Mouse (Mus musculus) heart, embryonic 14.5 days (tissue): ENCODE results near the gene Atcay. TPM values are rescaled to one million over a fixed set of nuclear protein-coding genes. Genes with fewer than 3 reads are reported as not detected.
"Not testable (repeated sequence)": the region's sequence is repeated elsewhere in the genome, so short reads cannot be mapped to it uniquely, and the experiment has no call there.

Experiments used
- ATAC-seq: fragments of 200-750 bp; cut with Nextera tagmentation; 2 replicates; pipeline ENCODE4 v1.8.0; 2017; ENCODE audit warnings: low read depth, moderate TSS enrichment; ENCODE audit not compliant: insufficient number of reproducible peaks, insufficient read depth, low FRiP score
- H3K27ac ChIP-seq, 2 experiments: fragments of 200-500 bp in 1 of 2; fragments of 300-500 bp in 1 of 2; sonication (generic) in 1 of 2; replicated peaks in 1 of 2; 2 replicates each; pipeline ENCODE4 v1.5.1; 2012 to 2014; ENCODE audit warnings: low read depth in 2 of 2, low read length in 2 of 2, control low read depth in 1 of 2, mild to moderate bottlenecking in 1 of 2, mixed read lengths in 1 of 2; ENCODE audit not compliant: control insufficient read depth in 1 of 2, insufficient read depth in 1 of 2
- H3K27me3 ChIP-seq: fragments of 300-500 bp; sonication (generic); 2 replicates; pipeline ENCODE4 v1.6.1; 2014; ENCODE audit warnings: mild to moderate bottlenecking, low read length, control low read depth; ENCODE audit not compliant: control insufficient read depth, insufficient read depth
- H3K36me3 ChIP-seq: fragments of 300-500 bp; sonication (generic); 2 replicates; pipeline ENCODE4 v1.6.1; 2014; ENCODE audit warnings: mild to moderate bottlenecking, control low read depth, low read length, mixed read lengths; ENCODE audit not compliant: control insufficient read depth, insufficient read depth
- H3K4me1 ChIP-seq, 2 experiments: fragments of 200-500 bp in 1 of 2; fragments of 300-500 bp in 1 of 2; sonication (generic) in 1 of 2; 2 replicates each; pipeline ENCODE4 v1.6.1; 2012 to 2014; ENCODE audit warnings: low read length in 2 of 2, control low read depth in 1 of 2, mixed read lengths in 1 of 2; ENCODE audit not compliant: control insufficient read depth in 2 of 2, insufficient read depth in 2 of 2
- H3K4me2 ChIP-seq: fragments of 300-500 bp; sonication (generic); 2 replicates; pipeline ENCODE4 v1.6.1; 2014; ENCODE audit warnings: mild to moderate bottlenecking, low read length
- H3K4me3 ChIP-seq, 2 experiments: fragments of 200-500 bp in 1 of 2; fragments of 300-500 bp in 1 of 2; sonication (generic) in 1 of 2; 2 replicates each; pipeline ENCODE4 v1.5.1; 2012 to 2014; ENCODE audit warnings: low read length in 2 of 2, mild to moderate bottlenecking in 2 of 2, control low read depth in 1 of 2, low read depth in 1 of 2, moderate library complexity in 1 of 2; ENCODE audit not compliant: control insufficient read depth in 1 of 2, insufficient read depth in 1 of 2
- H3K9ac ChIP-seq: fragments of 300-500 bp; sonication (generic); 2 replicates; pipeline ENCODE4 v1.6.1; 2014; ENCODE audit warnings: mild to moderate bottlenecking, low read length
- H3K9me3 ChIP-seq: fragments of 300-500 bp; sonication (generic); 2 replicates; pipeline ENCODE4 v1.6.1; 2016; ENCODE audit warnings: low read length, control low read depth; ENCODE audit not compliant: control insufficient read depth
- WGBS: fragments of 180-500 bp; shearing (Covaris S2); extraction: QIAGEN DNeasy Blood & Tissue Kit; methylation state at CpG from one replicate; pipeline ENCODE4 v1.1.7; 2014; 5-methylcytosine and 5-hydroxymethylcytosine counted together
- polyA plus RNA-seq: library from polyadenylated mRNA; unstranded; fragments of >200 nt; fragmentation: Nextera tagmentation; extraction: Ambion mirVana; gene quantifications from 2 replicates; pipeline ENCODE4 v1.2.1, GENCODE M21; 2014

The Atcay gene
- polyA plus RNA-seq, 1 experiment from 2014 or later, result 0.80 TPM

DNA sequence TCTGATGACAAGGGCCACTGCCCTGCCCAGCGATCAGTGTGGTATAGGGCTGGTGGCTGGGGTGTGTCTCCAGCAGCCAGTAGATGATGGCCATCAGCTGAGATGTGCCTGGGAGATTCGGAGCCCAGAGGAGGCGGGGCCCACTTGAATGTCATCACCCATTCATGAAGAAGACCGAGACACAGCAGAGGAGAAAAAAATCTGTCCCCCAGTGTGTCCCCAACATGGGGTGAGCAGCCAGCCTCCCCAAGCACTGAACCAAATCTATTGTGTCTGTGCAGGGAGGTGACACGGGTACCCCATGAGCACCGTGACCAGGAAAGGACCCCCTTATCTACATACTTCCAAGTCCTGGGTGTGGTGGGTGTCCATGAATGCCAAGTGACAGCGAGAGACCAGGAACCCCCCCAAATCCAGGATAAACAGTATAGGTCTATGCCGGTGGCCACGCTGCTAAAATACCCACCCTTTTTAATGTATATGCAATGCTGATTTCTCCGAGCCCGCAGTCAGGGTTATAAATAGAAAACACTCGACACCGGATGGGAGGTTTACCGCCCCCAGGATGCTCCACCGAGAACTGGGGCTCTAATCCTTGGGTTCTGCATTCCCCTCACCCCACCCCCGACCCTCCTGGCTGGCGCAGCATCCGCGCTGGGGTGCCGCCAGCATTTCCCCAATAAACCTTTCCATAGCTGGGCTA is 747 bp downstream of the Atcay start:
- Histone ChIP-seq H3K9me3 (no peaks in the 10 kb centered on the region), H3K4me1 (peaks cover 12 to 23% of the 10 kb centered on the region in 2 experiments), H3K27ac (no peak overlapping the region), H3K4me2 (peak overlapping the region; percentile 63), H3K27me3 (peaks cover 18% of the 10 kb centered on the region), H3K36me3 (no peaks in the 10 kb centered on the region), H3K9ac (peak overlapping the region; percentile 31; the same call in 1 of the 2 replicates), H3K4me3 (peak overlapping the region; percentile 19 to 23)
- no peak for ATAC-seq
- WGBS, result 9% methylated on average over 20 of the region's 20 CpGs

GRCm38 (mm10) chr10:81223731-81224130 is 6.9 kb downstream of the Atcay start:
- not testable (repeated sequence) for H3K9ac ChIP-seq, H3K4me1 ChIP-seq, H3K27ac ChIP-seq, H3K27me3 ChIP-seq, H3K9me3 ChIP-seq, H3K36me3 ChIP-seq, H3K4me3 ChIP-seq, H3K4me2 ChIP-seq, ATAC-seq
- WGBS, result 49% methylated on average over 2 of the region's 2 CpGs

DNA sequence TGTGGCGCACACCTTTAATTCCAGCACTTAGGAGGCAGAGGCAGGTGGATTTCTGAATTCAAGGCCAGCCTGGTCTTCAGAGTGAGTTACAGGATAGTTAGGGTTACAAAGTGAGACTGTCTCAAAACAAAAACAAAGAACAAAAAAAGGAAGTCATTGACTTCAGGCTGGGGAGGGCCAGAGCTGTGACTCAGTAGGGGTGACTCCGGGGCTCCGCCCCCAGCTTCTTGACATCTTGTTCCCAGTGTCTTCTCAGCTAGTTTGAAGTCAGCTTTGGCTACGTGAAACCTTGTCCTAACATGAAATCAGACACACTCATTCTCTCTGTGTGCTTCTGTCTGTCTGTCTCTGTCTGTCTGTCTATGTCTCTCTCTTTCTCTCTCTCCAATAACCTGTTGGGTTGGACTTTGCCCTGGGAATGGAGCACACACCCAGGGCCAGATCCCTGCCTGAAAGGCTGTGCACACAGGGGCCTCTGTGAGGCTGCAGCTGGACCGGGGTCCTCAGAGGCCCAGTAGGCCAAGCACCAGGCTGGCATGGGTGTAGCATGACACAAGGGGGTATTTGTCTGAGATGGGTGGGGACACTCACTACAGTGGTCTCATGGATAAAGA is 9.1 kb downstream of the Atcay start:
- H3K9ac ChIP-seq, result no peak overlapping the region
- H3K9me3 ChIP-seq, result no peaks in the 10 kb centered on the region
- ATAC-seq, result no peak
- no peak overlapping the region for H3K27ac ChIP-seq
- H3K27me3 ChIP-seq, result no peaks in the 10 kb centered on the region
- H3K36me3 ChIP-seq, result no peaks in the 10 kb centered on the region
- H3K4me2 ChIP-seq, result no peak overlapping the region
- no peaks in the 10 kb centered on the region for H3K4me1 ChIP-seq
- no peak overlapping the region for H3K4me3 ChIP-seq
- 79% methylated on average over 5 of the region's 5 CpGs for WGBS

DNA sequence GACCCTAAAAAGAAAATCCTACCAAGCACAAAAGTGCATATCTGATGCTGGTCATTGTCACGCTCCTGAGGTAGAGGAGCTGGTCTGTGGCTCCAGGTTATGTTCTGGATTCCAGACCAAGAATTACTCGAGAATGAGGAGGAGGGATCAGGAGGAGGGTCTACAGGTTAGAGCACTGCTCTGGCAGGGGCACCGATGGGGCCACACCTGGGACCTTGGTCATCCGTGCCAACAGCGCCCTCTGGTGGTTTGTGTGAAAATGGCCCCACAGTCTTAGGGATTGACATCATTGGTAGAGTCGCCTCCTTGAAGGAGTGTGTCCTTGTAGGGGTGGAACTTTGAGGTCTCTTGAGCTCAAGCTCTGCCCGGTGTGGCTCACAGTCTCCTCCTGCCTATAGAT is 12.7 kb downstream of the Atcay start:
- no peak overlapping the region for H3K4me3 ChIP-seq
- H3K27ac ChIP-seq, result no peak overlapping the region
- no peaks in the 10 kb centered on the region for H3K9me3 ChIP-seq
- no peak for ATAC-seq
- no peak overlapping the region for H3K4me2 ChIP-seq
- no peaks in the 10 kb centered on the region for H3K27me3 ChIP-seq
- H3K4me1 ChIP-seq, result peaks cover 0 to 2% of the 10 kb centered on the region in 2 experiments; a peak in 1 of 4 replicates
- 30% methylated on average over 7 of the region's 7 CpGs for WGBS
- H3K36me3 ChIP-seq, result no peaks in the 10 kb centered on the region
- no peak overlapping the region for H3K9ac ChIP-seq

DNA sequence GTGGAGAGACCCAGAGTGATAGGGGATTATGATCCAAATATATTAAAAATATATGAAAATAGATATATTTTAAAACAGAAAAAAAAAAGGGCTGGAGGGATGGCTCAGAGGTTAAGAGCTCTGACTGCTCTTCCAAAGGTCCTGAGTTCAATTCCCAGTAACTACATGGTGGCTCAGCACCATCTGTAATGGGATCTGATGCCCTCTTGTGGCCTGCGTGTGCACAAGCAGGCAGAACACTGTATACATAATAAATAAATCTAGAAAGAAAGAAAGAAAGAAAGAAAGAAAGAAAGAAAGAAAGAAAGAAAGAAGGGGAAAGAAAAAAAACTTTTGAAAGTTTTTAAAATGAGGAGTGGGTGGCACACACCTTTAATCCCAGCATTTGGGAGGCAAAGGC is 13.4 kb downstream of the Atcay start:
- H3K4me2 ChIP-seq, H3K4me1 ChIP-seq, H3K36me3 ChIP-seq, H3K27me3 ChIP-seq, H3K27ac ChIP-seq, H3K4me3 ChIP-seq, H3K9ac ChIP-seq, ATAC-seq, H3K9me3 ChIP-seq: not testable (repeated sequence)
- 24% methylated on average over 1 of the region's 1 CpGs for WGBS

- Histone ChIP-seq H3K27ac (no peak overlapping the region), H3K4me2 (no peak overlapping the region)
Measured at GRCm38 (mm10) chr10:81216810-81217209, 13.8 kb downstream of the Atcay start.

GRCm38 (mm10) chr10:81216260-81216659 is 14.4 kb downstream of the Atcay start:
- Histone ChIP-seq H3K4me1 (peaks cover 0 to 2% of the 10 kb centered on the region in 2 experiments; a peak in 1 of 4 replicates), H3K36me3 (no peaks in the 10 kb centered on the region), H3K9me3 (no peaks in the 10 kb centered on the region), H3K27me3 (no peaks in the 10 kb centered on the region), H3K27ac (no peak overlapping the region), H3K4me3 (no peak overlapping the region), H3K4me2 (no peak overlapping the region), H3K9ac (no peak overlapping the region)
- 81% methylated on average over 6 of the region's 6 CpGs for WGBS
- ATAC-seq, result no peak

More at GRCm38 (mm10) chr10:81216810-81217209, 13.8 kb downstream of the Atcay start:
- Histone ChIP-seq H3K9ac (no peak overlapping the region), H3K27me3 (no peaks in the 10 kb centered on the region), H3K4me3 (no peak overlapping the region), H3K9me3 (no peaks in the 10 kb centered on the region), H3K36me3 (no peaks in the 10 kb centered on the region), H3K4me1 (peaks cover 0 to 2% of the 10 kb centered on the region in 2 experiments; a peak in 1 of 4 replicates)
- no peak for ATAC-seq
- WGBS, result 82% methylated on average over 6 of the region's 6 CpGs
